Mouse (Mus musculus): ENCODE data around the gene Alox12.

DNA sequence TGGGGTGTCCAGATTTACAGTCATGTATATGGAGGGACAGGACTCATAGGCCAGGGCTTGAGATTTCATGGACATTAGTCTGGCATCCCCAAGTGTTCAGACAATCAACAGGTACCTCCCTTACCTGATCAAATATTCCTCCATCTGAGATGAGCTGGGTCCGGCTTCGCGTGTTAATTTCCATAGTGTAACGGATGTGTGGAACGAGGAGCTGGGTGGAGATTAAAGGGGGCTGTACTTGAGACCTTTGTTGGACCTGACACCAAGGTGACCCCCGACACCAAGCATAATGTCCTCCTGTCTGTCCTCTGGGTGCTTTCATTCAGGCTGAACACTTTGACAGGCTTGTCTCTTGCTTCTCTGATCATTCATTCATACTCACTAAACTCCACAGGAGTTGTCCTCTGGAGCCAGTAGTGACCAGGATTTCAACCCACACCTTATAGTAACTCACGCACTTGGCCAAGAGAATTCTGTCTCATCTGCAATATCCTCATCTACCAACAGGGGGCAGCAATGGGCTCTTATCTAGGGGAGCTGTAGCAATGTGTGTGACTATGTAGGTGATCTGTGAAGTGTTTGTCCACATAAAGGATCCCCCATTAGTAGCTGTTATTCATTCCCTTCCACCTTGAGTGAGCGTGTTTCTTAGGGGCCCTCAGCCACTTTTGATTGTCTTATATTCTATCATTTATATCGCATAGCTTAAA is 7.9 kb downstream of the Alox12 start:
- no peak for TF ChIP-seq TAL1 (IDR thresholded peaks at IDR 0.05; ENCODE audit: low read length)
- no peak for TF ChIP-seq GATA1 (IDR thresholded peaks at IDR 0.05; ENCODE audit: low read length)

All from erythroblast, embryonic 14.5 days (primary cell).